Mouse (Mus musculus) neutrophil, adult 83 days (primary cell): ENCODE results near the gene G6pc2. TPM values are rescaled to one million over a fixed set of nuclear protein-coding genes. Genes with fewer than 3 reads are reported as not detected.

Experiments
- total RNA-seq, 2 experiments: library from RNA; stranded (reverse); gene quantifications; one replicate each; pipeline ENCODE4 v1.2.4; 2023

G6pc2 gene
- not detected for total RNA-seq

GRCm38 (mm10) chr2:69210773-69211172, at the start of gene G6pc2:
G6pc2 (plus strand) TSS chr2:69211073.

GRCm38 (mm10) chr2:69205791-69206351, 5.0 kb upstream of the G6pc2 start, which contains the start of gene Spc25:
Spc25 (minus strand) TSS chr2:69206194.

Other genes starting within 250 kb of the G6pc2 start
- 1 to 10 TPM; 1.9 to 3.3 TPM for gene Nostrin, start 75.3 kb upstream of the G6pc2 start, total RNA-seq
- 10 to 100 TPM; 35.0 to 38.1 TPM for gene Spc25, start 4.9 kb upstream of the G6pc2 start, total RNA-seq
- gene Abcb11, start 131.5 kb downstream of the G6pc2 start, total RNA-seq, result not detected
- gene Dhrs9, start 169.4 kb downstream of the G6pc2 start, total RNA-seq, result 10 to 100 TPM; 46.2 to 68.1 TPM